ENCODE assay signal across 10 mouse cellular contexts in the genomic region with DNA sequence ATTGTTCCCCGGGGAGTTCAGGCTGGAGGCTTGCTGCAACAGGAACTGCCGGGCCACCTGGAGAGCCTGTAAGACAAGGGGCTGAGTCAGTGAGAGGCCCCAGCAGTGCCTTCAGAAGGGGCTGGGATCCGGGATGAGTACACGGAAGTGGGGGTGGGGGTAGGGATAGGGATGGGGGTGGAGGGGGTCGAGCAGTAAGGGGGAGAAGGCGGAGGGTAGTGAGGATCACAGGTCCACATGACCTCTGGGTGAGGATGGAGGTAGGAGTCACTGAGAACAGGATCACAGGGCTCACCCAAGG. TPM values are rescaled to one million over a fixed set of nuclear protein-coding genes. Genes with fewer than 3 reads are reported as not detected.
DNase-seq lines count a peak whose midpoint lies in the region; ATAC-seq and TF ChIP-seq lines count a peak whose summit lies in the region.
"Had no signal": no experiment of that assay in that cellular context is flagged by ENCODE, and none has a peak within 500 bp of the region (broad histone marks: within the 10 kb centered on the region; RNA-seq: fewer than 3 reads in every experiment).

No protein-coding gene starts in this region.

- no peak for ATAC-seq in heart, postnatal 0 days (ENCODE audit: insufficient read depth, low read depth)
- ATAC-seq in hindbrain, embryonic 14.5 days (ENCODE audit: low FRiP score): 0 out of 2 replicates have a peak, but pooled peaks have one; percentile 26
- peak; percentile 21 for ATAC-seq in midbrain, embryonic 12.5 days (ENCODE audit: low FRiP score, low read depth)

- no peak for DNase-seq in heart, postnatal 0 days (ENCODE audit: low spot score)
- DNase-seq in heart, postnatal 4 days: no peak
- DNase-seq in ES-E14 (ENCODE audit: low read depth, low spot score): no peak
- DNase-seq in hindbrain, embryonic 14.5 days (ENCODE audit: low spot score): no peak
- no peak for DNase-seq in adrenal gland, adult 2 months
- DNase-seq in cerebellum, postnatal 36 days: no peak
- no peak for DNase-seq in gastrocnemius, adult 18-20 months (ENCODE audit: low spot score)

- no peak overlapping the region for H3K9ac ChIP-seq in heart, postnatal 0 days (replicated peaks; ENCODE audit: low read depth, low read length)
- H3K9ac ChIP-seq in ES-E14 (ENCODE audit: insufficient read depth, low read depth, low read length, poor library complexity, severe bottlenecking): 0 out of 2 replicates have a peak overlapping the region, but pooled peaks have one; percentile 13
- no peak overlapping the region for H3K9ac ChIP-seq in hindbrain, embryonic 14.5 days
- peak overlapping the region; percentile 34; the same call in 1 of the 2 replicates for H3K9ac ChIP-seq in midbrain, embryonic 12.5 days (replicated peaks)

- H3K9me3 ChIP-seq in heart, postnatal 0 days (replicated peaks; ENCODE audit: control insufficient read depth, low read length): no peaks in the 10 kb centered on the region
- no peaks in the 10 kb centered on the region for H3K9me3 ChIP-seq in ES-E14 (ENCODE audit: control insufficient read depth, insufficient read depth, low read depth, low read length)
- no peaks in the 10 kb centered on the region for H3K9me3 ChIP-seq in hindbrain, embryonic 14.5 days (ENCODE audit: control insufficient read depth, low read length)
- H3K9me3 ChIP-seq in midbrain, embryonic 12.5 days: no peaks in the 10 kb centered on the region

- H3K4me2 ChIP-seq in heart, postnatal 0 days (ENCODE audit: low read depth, low read length): no peak overlapping the region; the same call in 1 of the 2 replicates
- no peak overlapping the region for H3K4me2 ChIP-seq in hindbrain, embryonic 14.5 days (replicated peaks)
- peak overlapping the region; percentile 22; the same call in 1 of the 2 replicates for H3K4me2 ChIP-seq in midbrain, embryonic 12.5 days (replicated peaks)

- in situ Hi-C loops in ES-E14 (cut with MboI; ENCODE audit: low sequenced_read_pairs in 2 of 2, unreplicated experiment in 2 of 2): no loop called here

- no peak for TF ChIP-seq CTCF in heart, postnatal 0 days (IDR thresholded peaks at IDR 0.05; ENCODE audit: low read depth)

- H3K27ac ChIP-seq in heart, postnatal 0 days (ENCODE audit: low read depth): peak overlapping the region; percentile 40; the same call in 1 of the 2 replicates
- H3K27ac ChIP-seq in ES-E14 (ENCODE audit: insufficient read depth, low read depth, low read length, poor library complexity, severe bottlenecking): peak overlapping the region; percentile 98
- H3K27ac ChIP-seq in hindbrain, embryonic 14.5 days: no peak overlapping the region
- peak overlapping the region; percentile 80 for H3K27ac ChIP-seq in midbrain, embryonic 12.5 days (replicated peaks)

- H3K4me1 ChIP-seq in heart, postnatal 0 days (ENCODE audit: control insufficient read depth, insufficient read depth): no peaks in the 10 kb centered on the region
- H3K4me1 ChIP-seq in ES-E14 (ENCODE audit: control insufficient read depth in 2 of 2, insufficient read depth in 2 of 2, low read length in 2 of 2, poor library complexity in 1 of 2): peaks cover 14 to 35% of the 10 kb centered on the region in 2 experiments
- H3K4me1 ChIP-seq in hindbrain, embryonic 14.5 days (replicated peaks; ENCODE audit: control insufficient read depth, insufficient read depth, low read length): peaks cover 10% of the 10 kb centered on the region
- H3K4me1 ChIP-seq in midbrain, embryonic 12.5 days: peaks cover 59% of the 10 kb centered on the region

- TF ChIP-seq EP300 in heart, postnatal 0 days (IDR thresholded peaks at IDR 0.05; ENCODE audit: low read depth): no peak

- no peak overlapping the region for H3K4me3 ChIP-seq in heart, postnatal 0 days (ENCODE audit: low read depth, low read length)
- H3K4me3 ChIP-seq in ES-E14 (ENCODE audit: insufficient read depth in 1 of 2, low read depth in 1 of 2, low read length in 2 of 2, poor library complexity in 1 of 2, severe bottlenecking in 1 of 2): peak overlapping the region; percentile 24 to 61; a peak in 3 of 4 replicates
- no peak overlapping the region for H3K4me3 ChIP-seq in hindbrain, embryonic 14.5 days (replicated peaks; ENCODE audit: low read length)
- H3K4me3 ChIP-seq in midbrain, embryonic 12.5 days: no peak overlapping the region
- H3K4me3 ChIP-seq: myocyte had no signal

- no peaks in the 10 kb centered on the region for H3K36me3 ChIP-seq in heart, postnatal 0 days (replicated peaks; ENCODE audit: control insufficient read depth, insufficient read depth, low read length)
- peaks cover 34% of the 10 kb centered on the region for H3K36me3 ChIP-seq in ES-E14 (ENCODE audit: control insufficient read depth, insufficient read depth, low read length, poor library complexity, severe bottlenecking)
- H3K36me3 ChIP-seq in hindbrain, embryonic 14.5 days (replicated peaks; ENCODE audit: control insufficient read depth, insufficient read depth): no peaks in the 10 kb centered on the region
- peaks cover 28% of the 10 kb centered on the region for H3K36me3 ChIP-seq in midbrain, embryonic 12.5 days

- no peaks in the 10 kb centered on the region for H3K27me3 ChIP-seq in heart, postnatal 0 days (ENCODE audit: control insufficient read depth, insufficient read depth, low read length)
- H3K27me3 ChIP-seq in hindbrain, embryonic 14.5 days (ENCODE audit: control insufficient read depth, insufficient read depth, low read length): 0 out of 2 replicates have a peak, but pooled peaks cover 4% of the 10 kb centered on the region
- no peaks in the 10 kb centered on the region for H3K27me3 ChIP-seq in midbrain, embryonic 12.5 days

- 25% methylated on average over 6 of the region's 6 CpGs for WGBS in heart, postnatal 0 days
- WGBS in hindbrain, embryonic 14.5 days: 16% methylated on average over 6 of the region's 6 CpGs
- WGBS in midbrain, embryonic 12.5 days: 10% methylated on average over 6 of the region's 6 CpGs

TF ChIP-seq in ES-E14, 5 proteins besides CTCF, POLR2A, EP300 and RAD21:
- TF ChIP-seq ZC3H11A (IDR thresholded peaks at IDR 0.05; ENCODE audit: borderline replicate concordance, low read depth, low read length) (no peak), HCFC1 (IDR thresholded peaks at IDR 0.05; ENCODE audit: borderline replicate concordance, insufficient read depth, low read length) (no peak), ZNF384 (IDR thresholded peaks at IDR 0.05; ENCODE audit: low read depth, low read length) (no peak), MAFK (IDR thresholded peaks at IDR 0.05; ENCODE audit: insufficient read depth, low read depth, low read length) (no peak)

RNA-seq across cellular contexts. Expression of a gene that starts 36.3 kb away (rescaled TPM):
- 14.2 and 21.0 TPM in 2 replicates for total RNA-seq in heart, postnatal 0 days (2014; rRNA removed; ENCODE audit: low replicate concordance)
- polyA plus RNA-seq in heart, postnatal 0 days (2015; fragmentation: Nextera tagmentation; extraction: Ambion mirVana): 3.3 and 4.1 TPM in 2 replicates
- total RNA-seq in heart, postnatal 4 days (2021): 10 to 100 TPM; 18.1 to 19.6 TPM
- 25.2 and 42.4 TPM in 2 replicates for total RNA-seq in ES-E14 (2012; rRNA removed)
- 34.3 and 35.1 TPM in 2 replicates for polyA plus RNA-seq in hindbrain, embryonic 14.5 days (2014; fragmentation: Nextera tagmentation; extraction: Ambion mirVana)
- 34.5 and 35.3 TPM in 2 replicates for polyA plus RNA-seq in midbrain, embryonic 12.5 days (2016; fragmentation: Nextera tagmentation; extraction: Ambion mirVana)
- total RNA-seq in adrenal gland, adult 2 months (2021): 10 to 100 TPM; 21.8 to 25.3 TPM
- polyA plus RNA-seq in adrenal gland, adult 2 months (2012; rRNA removed): 61.2 and 76.5 TPM in 2 replicates
- 1 to 10 TPM; 7.5 TPM for total RNA-seq in gastrocnemius, adult 18-20 months (2021)

RNA-seq across cellular contexts. Expression of a gene that starts 53.6 kb away (rescaled TPM):
- total RNA-seq in heart, postnatal 0 days (2014; rRNA removed; ENCODE audit: low replicate concordance): 64.6 and 68.2 TPM in 2 replicates
- 6.2 and 6.7 TPM in 2 replicates for polyA plus RNA-seq in heart, postnatal 0 days (2015; fragmentation: Nextera tagmentation; extraction: Ambion mirVana)
- 10 to 100 TPM; 16.4 to 20.2 TPM for total RNA-seq in heart, postnatal 4 days (2021)
- total RNA-seq in ES-E14 (2012; rRNA removed): 15.6 and 25.0 TPM in 2 replicates
- 7.5 and 7.7 TPM in 2 replicates for polyA plus RNA-seq in hindbrain, embryonic 14.5 days (2014; fragmentation: Nextera tagmentation; extraction: Ambion mirVana)
- polyA plus RNA-seq in midbrain, embryonic 12.5 days (2016; fragmentation: Nextera tagmentation; extraction: Ambion mirVana): 7.6 and 11.7 TPM in 2 replicates
- 1 to 10 TPM; 1.2 to 2.1 TPM for total RNA-seq in adrenal gland, adult 2 months (2021)
- 15.8 and 24.2 TPM in 2 replicates for polyA plus RNA-seq in adrenal gland, adult 2 months (2012; rRNA removed)
- total RNA-seq in gastrocnemius, adult 18-20 months (2021): under 1 TPM in 1 of 2 experiments, not detected in 1; 0.64 TPM
- polyA plus RNA-seq: G1E had no signal

Comparison
In these comparisons a context has a peak if more than half of its experiments do, and no peak if none do; other contexts are left out.
1. H3K4me3 ChIP-seq: peak in ES-E14 (2 of 2); none in heart, postnatal 0 days (single experiment), hindbrain, embryonic 14.5 days (single experiment) and midbrain, embryonic 12.5 days (single experiment).
2. H3K9ac ChIP-seq: peak in ES-E14 (single experiment) and midbrain, embryonic 12.5 days (single experiment); none in heart, postnatal 0 days (single experiment) and hindbrain, embryonic 14.5 days (single experiment).